Mouse (Mus musculus): ENCODE results near the gene Chic2.

Gene Chic2

GRCm38 (mm10) chr5:75070656-75071375 lies 26.2 kb upstream of the Chic2 start:
- in situ Hi-C loops (cut with MboI; ENCODE audit: low pct_unique_long_range_greater_than_20kb in 1 of 2, low sequenced_read_pairs in 2 of 2, unreplicated experiment in 1 of 2): no loop called here

- in situ Hi-C loops (cut with MboI; ENCODE audit: low pct_unique_long_range_greater_than_20kb in 1 of 2, low sequenced_read_pairs in 2 of 2, unreplicated experiment in 1 of 2): no loop called here
Observed at GRCm38 (mm10) chr5:75070132-75070531, 25.6 kb upstream of the Chic2 start.

- in situ Hi-C loops (cut with MboI; ENCODE audit: low pct_unique_long_range_greater_than_20kb in 1 of 2, low sequenced_read_pairs in 2 of 2, unreplicated experiment in 1 of 2): loop anchor here in 1 of 2 experiments (10.0 kb wide), 2 partner anchors 88 to 102 kb away; partner anchors contain the start of gene Pdgfra
Observed at GRCm38 (mm10) chr5:75067125-75067756, 22.7 kb upstream of the Chic2 start.

GRCm38 (mm10) chr5:75066715-75067114 lies 22.1 kb upstream of the Chic2 start:
- in situ Hi-C loops (cut with MboI; ENCODE audit: low pct_unique_long_range_greater_than_20kb in 1 of 2, low sequenced_read_pairs in 2 of 2, unreplicated experiment in 1 of 2): loop anchor here in 1 of 2 experiments (10.0 kb wide), 2 partner anchors 88 to 102 kb away; partner anchors contain the start of gene Pdgfra

GRCm38 (mm10) chr5:75063177-75063576 lies 18.6 kb upstream of the Chic2 start:
- in situ Hi-C loops (cut with MboI; ENCODE audit: low pct_unique_long_range_greater_than_20kb in 1 of 2, low sequenced_read_pairs in 2 of 2, unreplicated experiment in 1 of 2): loop anchor here in 1 of 2 experiments (10.0 kb wide), 2 partner anchors 92 to 98 kb away; partner anchors contain the start of gene Pdgfra

GRCm38 (mm10) chr5:75051109-75051508 lies 6.5 kb upstream of the Chic2 start:
- in situ Hi-C loops (cut with MboI; ENCODE audit: low pct_unique_long_range_greater_than_20kb in 1 of 2, low sequenced_read_pairs in 2 of 2, unreplicated experiment in 1 of 2): no loop called here

- in situ Hi-C loops (cut with MboI; ENCODE audit: low pct_unique_long_range_greater_than_20kb in 1 of 2, low sequenced_read_pairs in 2 of 2, unreplicated experiment in 1 of 2): no loop called here
Observed at GRCm38 (mm10) chr5:75046681-75047321, 2.2 kb upstream of the Chic2 start.

- in situ Hi-C loops (cut with MboI; ENCODE audit: low pct_unique_long_range_greater_than_20kb in 1 of 2, low sequenced_read_pairs in 2 of 2, unreplicated experiment in 1 of 2): no loop called here
Observed at GRCm38 (mm10) chr5:75045371-75045770, 797 bp upstream of the Chic2 start.

- in situ Hi-C loops (cut with MboI; ENCODE audit: low pct_unique_long_range_greater_than_20kb in 1 of 2, low sequenced_read_pairs in 2 of 2, unreplicated experiment in 1 of 2): no loop called here
Observed at GRCm38 (mm10) chr5:75043621-75044301, 813 bp downstream of the Chic2 start.

GRCm38 (mm10) chr5:75043011-75043445 lies 1.5 kb downstream of the Chic2 start:
- in situ Hi-C loops (cut with MboI; ENCODE audit: low pct_unique_long_range_greater_than_20kb in 1 of 2, low sequenced_read_pairs in 2 of 2, unreplicated experiment in 1 of 2): no loop called here

- in situ Hi-C loops (cut with MboI; ENCODE audit: low pct_unique_long_range_greater_than_20kb in 1 of 2, low sequenced_read_pairs in 2 of 2, unreplicated experiment in 1 of 2): no loop called here
Observed at GRCm38 (mm10) chr5:75039307-75039706, 5.3 kb downstream of the Chic2 start.

GRCm38 (mm10) chr5:75035475-75035874 lies 9.1 kb downstream of the Chic2 start:
- in situ Hi-C loops (cut with MboI; ENCODE audit: low pct_unique_long_range_greater_than_20kb in 1 of 2, low sequenced_read_pairs in 2 of 2, unreplicated experiment in 1 of 2): no loop called here

- in situ Hi-C loops (cut with MboI; ENCODE audit: low pct_unique_long_range_greater_than_20kb in 1 of 2, low sequenced_read_pairs in 2 of 2, unreplicated experiment in 1 of 2): no loop called here
Observed at GRCm38 (mm10) chr5:75014768-75015167, 29.8 kb downstream of the Chic2 start.

- in situ Hi-C loops (cut with MboI; ENCODE audit: low pct_unique_long_range_greater_than_20kb in 1 of 2, low sequenced_read_pairs in 2 of 2, unreplicated experiment in 1 of 2): no loop called here
Observed at GRCm38 (mm10) chr5:75012771-75013421, 31.7 kb downstream of the Chic2 start.

GRCm38 (mm10) chr5:75011985-75012738 lies 32.4 kb downstream of the Chic2 start:
- in situ Hi-C loops (cut with MboI; ENCODE audit: low pct_unique_long_range_greater_than_20kb in 1 of 2, low sequenced_read_pairs in 2 of 2, unreplicated experiment in 1 of 2): no loop called here

GRCm38 (mm10) chr5:75004755-75005154 lies 39.8 kb downstream of the Chic2 start:
- in situ Hi-C loops (cut with MboI; ENCODE audit: low pct_unique_long_range_greater_than_20kb in 1 of 2, low sequenced_read_pairs in 2 of 2, unreplicated experiment in 1 of 2): no loop called here

GRCm38 (mm10) chr5:75002109-75002508 lies 42.5 kb downstream of the Chic2 start:
- in situ Hi-C loops (cut with MboI; ENCODE audit: low pct_unique_long_range_greater_than_20kb in 1 of 2, low sequenced_read_pairs in 2 of 2, unreplicated experiment in 1 of 2): no loop called here

Measured in mouse embryonic stem cell (cell line).